Mouse (Mus musculus): ENCODE data around the gene Dhx58. TPM values are rescaled to one million over a fixed set of nuclear protein-coding genes. Genes with fewer than 3 reads are reported as not detected.

The Dhx58 gene
- polyA plus RNA-seq (2014; fragmentation: Nextera tagmentation; extraction: Ambion mirVana), result 2.0 and 2.1 TPM in 2 replicates

DNA sequence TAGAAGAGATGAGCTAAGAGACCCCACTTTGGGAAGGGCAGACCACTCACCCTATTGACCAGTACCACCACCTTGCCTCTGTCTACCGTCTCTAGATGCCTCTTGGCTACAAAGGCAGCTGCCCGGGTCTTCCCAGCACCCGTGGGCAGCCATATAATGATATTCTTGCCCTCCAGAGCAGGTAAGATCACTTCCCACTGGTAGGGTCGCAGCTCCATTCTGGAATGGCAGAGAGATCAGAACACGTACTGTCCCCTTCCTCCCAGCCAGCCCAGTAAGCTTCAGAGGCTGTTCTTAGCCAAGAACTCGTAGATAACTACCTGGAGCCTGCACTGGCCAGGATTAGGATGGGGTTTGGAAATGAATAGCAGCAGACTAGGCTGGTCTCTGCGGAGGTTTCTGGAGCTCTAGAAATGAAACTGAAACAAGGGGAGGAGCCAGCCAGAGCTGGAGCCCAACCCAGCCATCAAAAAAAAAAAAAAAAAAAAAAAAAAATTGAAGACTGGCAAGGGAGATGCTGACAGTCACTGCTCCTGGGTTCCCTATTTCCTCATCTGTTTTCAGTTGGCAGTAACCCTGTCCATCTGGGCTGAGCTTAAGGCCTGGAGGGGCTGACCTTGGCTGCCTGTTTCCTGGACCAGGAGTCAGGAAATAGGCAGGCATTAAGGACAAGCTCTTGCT, at the start of gene Dhx58:
Gene Dhx58 (minus strand): TSS at position 421 of the 681 bp plus-strand sequence.
- Histone ChIP-seq H3K9me3 (ENCODE audit: control insufficient read depth, low read length) (no peaks in the 10 kb centered on the region), H3K4me3 (replicated peaks; ENCODE audit: low read depth, low read length) (no peak within 1 kb of the TSS), H3K36me3 (ENCODE audit: control insufficient read depth, insufficient read depth, low read length) (peaks cover 42% of the 10 kb centered on the region), H3K4me1 (ENCODE audit: control insufficient read depth, insufficient read depth, low read length) (no peaks in the 10 kb centered on the region), H3K27ac (replicated peaks; ENCODE audit: low read depth, low read length) (no peak within 1 kb of the TSS), H3K27me3 (ENCODE audit: control insufficient read depth, insufficient read depth, low read length) (no peaks in the 10 kb centered on the region), H3K9ac (replicated peaks; ENCODE audit: low read length) (no peak within 1 kb of the TSS), H3K4me2 (ENCODE audit: low read length) (no peak within 1 kb of the TSS)
- ATAC-seq (ENCODE audit: low FRiP score, low TSS enrichment) (no peak), DNase-seq (no peak)
- WGBS, result 64% methylated on average over 7 of the region's 7 CpGs

DNA sequence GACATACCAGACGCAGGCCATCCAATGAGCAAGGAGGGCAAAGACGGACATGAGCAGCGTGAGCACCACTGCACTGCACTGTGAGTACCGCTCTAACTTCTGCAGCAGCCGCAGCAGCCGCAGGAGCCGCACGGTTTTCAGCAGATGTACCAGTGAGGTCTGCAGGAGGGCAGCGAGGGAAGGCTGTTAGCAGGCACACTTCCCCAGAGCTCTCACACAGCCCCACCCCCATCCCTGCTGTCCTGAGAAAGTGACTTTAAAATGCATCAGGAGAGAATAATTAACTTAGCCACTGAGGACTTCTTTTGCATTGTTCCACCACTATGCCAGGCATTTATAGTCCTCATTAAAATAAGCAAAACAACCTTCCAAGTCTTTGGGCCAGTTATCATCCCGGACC, 48.2 kb upstream of the Dhx58 start:
- H3K4me3 ChIP-seq (replicated peaks; ENCODE audit: low read depth, low read length), result no peak overlapping the region
- H3K27ac ChIP-seq (replicated peaks; ENCODE audit: low read depth, low read length), result no peak overlapping the region
- no peak for ATAC-seq (ENCODE audit: low FRiP score, low TSS enrichment)
- peaks cover 51% of the 10 kb centered on the region for H3K36me3 ChIP-seq (ENCODE audit: control insufficient read depth, insufficient read depth, low read length)
- WGBS, result 44% methylated on average over 10 of the region's 10 CpGs
- no peak overlapping the region for H3K9ac ChIP-seq (replicated peaks; ENCODE audit: low read length)
- H3K27me3 ChIP-seq (ENCODE audit: control insufficient read depth, insufficient read depth, low read length), result no peaks in the 10 kb centered on the region
- no peaks in the 10 kb centered on the region for H3K9me3 ChIP-seq (ENCODE audit: control insufficient read depth, low read length)
- no peaks in the 10 kb centered on the region for H3K4me1 ChIP-seq (ENCODE audit: control insufficient read depth, insufficient read depth, low read length)
- H3K4me2 ChIP-seq (ENCODE audit: low read length), result no peak overlapping the region
- no peak for DNase-seq

DNA sequence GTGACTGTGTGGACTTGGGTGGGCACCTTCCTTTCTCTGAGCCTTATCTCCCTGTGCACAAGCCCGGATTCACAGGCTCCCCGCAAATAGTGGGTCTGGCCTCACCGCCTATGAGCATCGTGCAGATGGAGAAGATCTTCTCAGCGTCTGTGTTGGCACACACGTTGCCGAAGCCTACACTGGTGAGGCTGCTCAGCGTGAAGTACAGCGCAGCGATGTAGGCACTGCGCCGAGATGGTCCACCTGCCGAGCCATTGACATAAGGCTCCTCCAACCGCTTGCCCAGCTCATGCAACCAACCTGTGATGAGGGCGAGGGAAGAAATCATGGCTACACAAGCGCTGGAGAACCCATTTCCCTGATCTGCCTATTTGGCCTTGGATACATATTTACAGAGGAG, 46.1 kb upstream of the Dhx58 start:
- ATAC-seq (ENCODE audit: low FRiP score, low TSS enrichment) (no peak), DNase-seq (no peak)
- H3K9me3 ChIP-seq (ENCODE audit: control insufficient read depth, low read length), result no peaks in the 10 kb centered on the region
- no peak overlapping the region for H3K9ac ChIP-seq (replicated peaks; ENCODE audit: low read length)
- whole genome bisulfite sequencing, result 92% methylated on average over 16 of the region's 16 CpGs
- H3K27ac ChIP-seq (replicated peaks; ENCODE audit: low read depth, low read length), result no peak overlapping the region
- no peak overlapping the region for H3K4me2 ChIP-seq (ENCODE audit: low read length)
- no peak overlapping the region for H3K4me3 ChIP-seq (replicated peaks; ENCODE audit: low read depth, low read length)
- H3K27me3 ChIP-seq (ENCODE audit: control insufficient read depth, insufficient read depth, low read length), result no peaks in the 10 kb centered on the region
- H3K4me1 ChIP-seq (ENCODE audit: control insufficient read depth, insufficient read depth, low read length), result no peaks in the 10 kb centered on the region
- H3K36me3 ChIP-seq (ENCODE audit: control insufficient read depth, insufficient read depth, low read length), result peaks cover 52% of the 10 kb centered on the region

DNA sequence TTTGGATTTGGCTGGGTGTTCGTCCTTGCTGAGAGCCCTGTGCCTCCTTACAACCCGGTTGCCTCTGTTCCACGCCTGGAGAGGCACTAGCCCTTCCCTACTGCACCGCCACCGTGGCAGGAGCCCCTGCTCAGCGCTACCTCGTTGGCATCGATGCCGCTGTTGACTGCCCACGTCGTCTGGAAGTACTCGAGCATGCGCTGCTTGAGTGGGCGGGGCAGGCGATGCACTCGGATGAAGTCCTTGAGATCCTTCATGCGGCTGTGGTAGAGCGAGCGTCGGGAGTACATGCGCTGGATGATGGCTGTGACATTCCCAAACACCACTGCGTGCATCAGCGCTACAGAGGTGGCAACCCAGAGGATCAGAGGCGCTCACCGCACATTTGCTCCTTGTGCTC, 45.4 kb upstream of the Dhx58 start:
- Histone ChIP-seq H3K27ac (replicated peaks; ENCODE audit: low read depth, low read length) (no peak overlapping the region), H3K4me1 (ENCODE audit: control insufficient read depth, insufficient read depth, low read length) (no peaks in the 10 kb centered on the region), H3K9me3 (ENCODE audit: control insufficient read depth, low read length) (no peaks in the 10 kb centered on the region), H3K4me3 (replicated peaks; ENCODE audit: low read depth, low read length) (no peak overlapping the region), H3K9ac (replicated peaks; ENCODE audit: low read length) (no peak overlapping the region), H3K4me2 (ENCODE audit: low read length) (no peak overlapping the region), H3K27me3 (ENCODE audit: control insufficient read depth, insufficient read depth, low read length) (no peaks in the 10 kb centered on the region), H3K36me3 (ENCODE audit: control insufficient read depth, insufficient read depth, low read length) (peaks cover 46% of the 10 kb centered on the region)
- 59% methylated on average over 25 of the region's 25 CpGs for WGBS
- no peak for ATAC-seq (ENCODE audit: low FRiP score, low TSS enrichment)
- no peak for DNase-seq

DNA sequence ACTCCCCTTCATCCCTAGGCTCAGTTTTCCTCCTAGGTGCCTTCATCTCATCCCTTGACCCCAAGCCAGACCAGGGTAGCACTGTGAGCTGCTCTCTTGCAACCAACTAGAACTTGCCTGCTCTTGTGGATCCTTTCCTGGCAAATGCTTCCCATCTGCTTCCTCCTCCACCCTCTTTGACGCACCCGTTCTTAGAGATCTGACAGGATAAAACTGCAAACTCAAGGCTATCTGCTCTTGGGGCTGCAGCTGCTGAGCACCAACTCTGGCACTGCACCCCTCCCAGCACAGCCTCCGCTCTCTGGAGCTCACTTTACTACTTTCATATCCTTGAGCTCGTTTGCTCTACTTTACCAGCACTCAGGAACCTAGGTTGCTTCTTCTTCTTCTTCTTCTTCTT, 44.5 kb upstream of the Dhx58 start:
- Histone ChIP-seq H3K9me3 (ENCODE audit: control insufficient read depth, low read length) (no peaks in the 10 kb centered on the region), H3K4me2 (ENCODE audit: low read length) (no peak overlapping the region), H3K27me3 (ENCODE audit: control insufficient read depth, insufficient read depth, low read length) (no peaks in the 10 kb centered on the region), H3K4me1 (ENCODE audit: control insufficient read depth, insufficient read depth, low read length) (no peaks in the 10 kb centered on the region), H3K36me3 (ENCODE audit: control insufficient read depth, insufficient read depth, low read length) (peaks cover 48% of the 10 kb centered on the region), H3K27ac (replicated peaks; ENCODE audit: low read depth, low read length) (no peak overlapping the region), H3K4me3 (replicated peaks; ENCODE audit: low read depth, low read length) (no peak overlapping the region), H3K9ac (replicated peaks; ENCODE audit: low read length) (no peak overlapping the region)
- DNase-seq (no peak), ATAC-seq (ENCODE audit: low FRiP score, low TSS enrichment) (no peak)
- 86% methylated on average over 4 of the region's 4 CpGs for WGBS

DNA sequence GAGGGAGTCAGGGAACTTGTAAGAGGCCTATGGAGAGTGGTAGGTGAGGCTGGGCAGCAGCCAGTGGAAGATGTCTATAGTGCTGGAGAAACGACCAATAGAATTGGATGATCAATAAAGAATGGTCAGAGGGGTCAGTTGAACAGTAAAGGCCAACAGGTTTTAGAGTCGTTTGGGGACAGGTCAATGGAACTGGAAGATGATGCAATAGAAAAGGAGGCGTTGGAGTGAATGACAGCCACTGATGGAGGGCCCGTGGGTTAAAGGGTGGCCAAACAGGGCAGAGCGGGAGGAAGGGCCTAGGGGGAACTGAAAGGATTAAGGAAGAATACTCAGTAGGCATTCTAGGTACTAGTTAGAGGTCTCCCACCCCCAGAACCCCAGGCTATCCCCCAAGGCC, 43.0 kb upstream of the Dhx58 start:
- no peaks in the 10 kb centered on the region for H3K4me1 ChIP-seq (ENCODE audit: control insufficient read depth, insufficient read depth, low read length)
- H3K9ac ChIP-seq (replicated peaks; ENCODE audit: low read length), result no peak overlapping the region
- no peaks in the 10 kb centered on the region for H3K9me3 ChIP-seq (ENCODE audit: control insufficient read depth, low read length)
- WGBS, result 79% methylated on average over 5 of the region's 5 CpGs
- H3K27me3 ChIP-seq (ENCODE audit: control insufficient read depth, insufficient read depth, low read length), result no peaks in the 10 kb centered on the region
- no peak overlapping the region for H3K4me2 ChIP-seq (ENCODE audit: low read length)
- no peak overlapping the region for H3K4me3 ChIP-seq (replicated peaks; ENCODE audit: low read depth, low read length)
- DNase-seq (no peak), ATAC-seq (ENCODE audit: low FRiP score, low TSS enrichment) (no peak)
- peaks cover 48% of the 10 kb centered on the region for H3K36me3 ChIP-seq (ENCODE audit: control insufficient read depth, insufficient read depth, low read length)
- no peak overlapping the region for H3K27ac ChIP-seq (replicated peaks; ENCODE audit: low read depth, low read length)

DNA sequence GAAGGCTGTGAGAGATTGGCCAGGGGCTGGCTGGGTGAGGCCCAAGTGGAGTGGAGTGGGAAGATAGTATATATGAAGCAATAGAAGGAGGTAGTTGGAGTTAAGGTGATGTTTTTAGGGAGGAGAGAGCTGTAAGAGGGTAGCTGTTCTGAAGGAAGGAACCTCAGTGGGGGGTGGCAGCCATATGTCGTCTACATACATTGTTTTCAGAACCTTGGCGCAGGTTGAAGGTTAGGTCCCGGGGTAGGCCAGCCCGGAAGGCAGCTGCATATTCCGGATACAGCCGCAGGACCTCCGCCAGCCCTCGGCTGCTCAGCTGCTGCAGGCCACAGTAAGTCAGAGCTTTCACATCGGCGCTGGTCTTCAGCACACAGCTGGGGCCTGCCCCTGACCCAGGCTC, 42.5 kb upstream of the Dhx58 start:
- DNase-seq, result no peak
- Histone ChIP-seq H3K36me3 (ENCODE audit: control insufficient read depth, insufficient read depth, low read length) (peaks cover 47% of the 10 kb centered on the region), H3K4me1 (ENCODE audit: control insufficient read depth, insufficient read depth, low read length) (no peaks in the 10 kb centered on the region), H3K4me3 (replicated peaks; ENCODE audit: low read depth, low read length) (no peak overlapping the region), H3K9me3 (ENCODE audit: control insufficient read depth, low read length) (no peaks in the 10 kb centered on the region), H3K27ac (replicated peaks; ENCODE audit: low read depth, low read length) (no peak overlapping the region), H3K9ac (replicated peaks; ENCODE audit: low read length) (no peak overlapping the region), H3K4me2 (ENCODE audit: low read length) (no peak overlapping the region), H3K27me3 (ENCODE audit: control insufficient read depth, insufficient read depth, low read length) (no peaks in the 10 kb centered on the region)
- no peak for ATAC-seq (ENCODE audit: low FRiP score, low TSS enrichment)
- 89% methylated on average over 10 of the region's 10 CpGs for WGBS

DNA sequence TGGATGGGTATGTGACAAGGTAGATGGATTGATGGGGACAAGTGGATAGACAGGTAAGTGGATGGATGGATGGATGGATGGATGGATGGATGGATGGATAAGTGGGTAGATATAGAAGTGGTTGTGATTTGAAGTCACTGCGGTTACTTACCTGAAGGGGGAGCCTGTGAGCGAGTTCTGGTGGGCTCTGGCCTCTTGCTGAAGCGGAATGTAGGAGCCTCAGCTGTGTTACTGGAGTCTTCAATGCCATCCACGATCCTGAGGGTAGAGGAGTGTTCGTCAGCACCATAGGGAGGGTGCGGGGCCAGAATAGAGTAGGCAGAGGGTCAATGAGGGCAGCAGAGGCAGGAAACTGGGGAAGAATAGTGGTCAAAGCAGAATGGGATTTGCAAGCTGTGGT, 41.0 kb upstream of the Dhx58 start:
- WGBS, result 14% methylated on average over 6 of the region's 6 CpGs
- ATAC-seq (ENCODE audit: low FRiP score, low TSS enrichment), result 0 out of 2 replicates have a peak, but pooled peaks have one; percentile 11
- no peak overlapping the region for H3K9ac ChIP-seq (replicated peaks; ENCODE audit: low read length)

DNA sequence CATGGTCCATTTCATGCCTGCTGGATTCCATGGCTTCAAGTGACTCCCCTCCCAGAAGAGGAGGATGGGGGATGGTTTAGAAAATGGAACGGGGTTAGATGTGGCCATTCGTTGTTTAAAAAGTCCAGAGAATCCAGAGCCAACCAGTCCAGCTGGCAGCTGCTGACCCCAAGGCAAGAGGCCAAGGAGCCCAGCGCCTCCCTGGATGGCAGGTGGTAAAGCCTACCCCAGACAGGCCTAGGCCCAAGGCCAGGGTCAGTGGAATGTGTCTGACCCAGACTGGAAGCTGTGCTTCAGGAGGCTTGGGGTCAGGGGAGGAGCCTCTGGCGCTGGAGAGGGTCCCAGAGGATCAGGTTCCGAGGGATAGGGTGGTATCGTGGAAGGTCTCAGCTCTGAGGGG, 37.3 kb upstream of the Dhx58 start:
- no peaks in the 10 kb centered on the region for H3K27me3 ChIP-seq (ENCODE audit: control insufficient read depth, insufficient read depth, low read length)
- peaks cover 22% of the 10 kb centered on the region for H3K36me3 ChIP-seq (ENCODE audit: control insufficient read depth, insufficient read depth, low read length)
- H3K9ac ChIP-seq (replicated peaks; ENCODE audit: low read length), result no peak overlapping the region
- no peak overlapping the region for H3K27ac ChIP-seq (replicated peaks; ENCODE audit: low read depth, low read length)
- DNase-seq (no peak), ATAC-seq (ENCODE audit: low FRiP score, low TSS enrichment) (no peak)
- no peak overlapping the region for H3K4me3 ChIP-seq (replicated peaks; ENCODE audit: low read depth, low read length)
- H3K4me1 ChIP-seq (ENCODE audit: control insufficient read depth, insufficient read depth, low read length), result peaks cover 14% of the 10 kb centered on the region
- H3K9me3 ChIP-seq (ENCODE audit: control insufficient read depth, low read length), result no peaks in the 10 kb centered on the region
- no peak overlapping the region for H3K4me2 ChIP-seq (ENCODE audit: low read length)
- 71% methylated on average over 6 of the region's 6 CpGs for WGBS

More for the DNA sequence above, 41.0 kb upstream of the Dhx58 start:
- Histone ChIP-seq H3K4me2 (ENCODE audit: low read length) (no peak overlapping the region), H3K36me3 (ENCODE audit: control insufficient read depth, insufficient read depth, low read length) (peaks cover 41% of the 10 kb centered on the region), H3K27ac (replicated peaks; ENCODE audit: low read depth, low read length) (no peak overlapping the region), H3K9me3 (ENCODE audit: control insufficient read depth, low read length) (no peaks in the 10 kb centered on the region), H3K4me3 (replicated peaks; ENCODE audit: low read depth, low read length) (no peak overlapping the region), H3K27me3 (ENCODE audit: control insufficient read depth, insufficient read depth, low read length) (no peaks in the 10 kb centered on the region), H3K4me1 (ENCODE audit: control insufficient read depth, insufficient read depth, low read length) (no peaks in the 10 kb centered on the region)
- DNase-seq, result peak; percentile 83
